Mouse (Mus musculus): ENCODE results near the gene Erg28. TPM values are rescaled to one million over a fixed set of nuclear protein-coding genes. Genes with fewer than 3 reads are reported as not detected.

Erg28 gene
- polyA plus RNA-seq, 1 experiment from 2014 or later, result 97.3 TPM

DNA sequence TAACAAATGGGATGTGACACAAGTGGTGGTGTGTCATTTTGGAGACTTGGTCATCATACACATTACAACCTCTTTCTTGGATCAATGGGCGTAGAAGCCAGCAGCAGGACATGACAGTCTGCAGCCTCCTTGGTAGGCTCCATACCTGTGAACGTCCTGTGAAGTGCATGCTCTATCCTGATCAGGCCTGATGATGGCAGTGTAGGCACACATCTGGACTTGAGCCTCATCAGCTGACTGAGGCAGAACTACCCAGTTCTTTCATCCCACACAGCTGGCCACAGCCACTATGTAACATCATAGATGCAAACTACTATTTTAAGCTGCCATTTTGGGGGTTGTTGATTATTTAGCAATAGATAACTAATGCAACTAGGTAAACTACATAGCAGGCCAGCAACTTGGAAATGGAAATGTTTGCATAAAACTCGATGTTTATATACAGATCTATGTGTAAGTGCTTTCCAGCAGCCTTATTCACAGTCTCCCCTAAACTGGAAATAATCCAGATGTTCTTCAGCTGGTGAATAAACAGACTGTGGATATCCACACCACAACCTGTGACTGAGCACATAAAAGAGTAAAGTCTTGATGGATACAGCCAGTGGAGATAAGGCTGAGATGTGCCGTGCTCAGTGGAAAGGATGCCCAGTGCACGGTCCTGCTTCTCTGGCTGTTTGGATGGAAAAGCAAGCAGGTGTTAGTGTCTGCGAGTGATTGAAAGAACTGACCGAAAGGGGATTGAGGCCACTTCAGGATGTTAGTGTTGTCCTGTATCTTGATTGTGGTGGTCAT lies 24.0 kb upstream of the Erg28 start:
- WGBS, result 83% methylated on average over 7 of the region's 7 CpGs
- H3K27ac ChIP-seq, result no peak overlapping the region
- H3K9ac ChIP-seq, result no peak overlapping the region
- H3K9me3 ChIP-seq (replicated peaks), result no peaks in the 10 kb centered on the region
- H3K27me3 ChIP-seq, result no peaks in the 10 kb centered on the region
- no peak overlapping the region for H3K4me3 ChIP-seq
- H3K36me3 ChIP-seq, result peaks cover 20% of the 10 kb centered on the region
- ATAC-seq (ENCODE audit: low FRiP score), result no peak
- no peak overlapping the region for H3K4me2 ChIP-seq (replicated peaks)
- H3K4me1 ChIP-seq, result no peaks in the 10 kb centered on the region

- ATAC-seq (ENCODE audit: low FRiP score), result no peak
- Histone ChIP-seq H3K4me1 (no peaks in the 10 kb centered on the region), H3K9ac (no peak overlapping the region), H3K27me3 (no peaks in the 10 kb centered on the region), H3K27ac (no peak overlapping the region), H3K9me3 (replicated peaks) (no peaks in the 10 kb centered on the region), H3K36me3 (0 out of 2 replicates have a peak, but pooled peaks cover 4% of the 10 kb centered on the region), H3K4me2 (replicated peaks) (no peak overlapping the region), H3K4me3 (no peak overlapping the region)
- 89% methylated on average over 12 of the region's 12 CpGs for WGBS
These were observed 15.1 kb upstream of the Erg28 start for GRCm38 (mm10) chr12:85839371-85840000.

GRCm38 (mm10) chr12:85837765-85838164 lies 13.4 kb upstream of the Erg28 start:
- Histone ChIP-seq H3K27ac (no peak overlapping the region), H3K4me1 (no peaks in the 10 kb centered on the region), H3K4me3 (no peak overlapping the region), H3K36me3 (peaks cover 11% of the 10 kb centered on the region; the same call in 1 of the 2 replicates), H3K27me3 (no peaks in the 10 kb centered on the region), H3K9me3 (replicated peaks) (no peaks in the 10 kb centered on the region), H3K4me2 (replicated peaks) (no peak overlapping the region), H3K9ac (no peak overlapping the region)
- WGBS, result 81% methylated on average over 2 of the region's 2 CpGs
- no peak for ATAC-seq (ENCODE audit: low FRiP score)

GRCm38 (mm10) chr12:85834543-85834942 lies 10.2 kb upstream of the Erg28 start:
- no peaks in the 10 kb centered on the region for H3K4me1 ChIP-seq
- H3K9ac ChIP-seq, result no peak overlapping the region
- WGBS, result 88% methylated on average over 2 of the region's 2 CpGs
- peaks cover 28% of the 10 kb centered on the region for H3K36me3 ChIP-seq
- no peak overlapping the region for H3K4me3 ChIP-seq
- ATAC-seq (ENCODE audit: low FRiP score), result no peak
- H3K4me2 ChIP-seq (replicated peaks), result no peak overlapping the region
- no peak overlapping the region for H3K27ac ChIP-seq
- no peaks in the 10 kb centered on the region for H3K27me3 ChIP-seq
- no peaks in the 10 kb centered on the region for H3K9me3 ChIP-seq (replicated peaks)

- 93% methylated on average over 3 of the region's 3 CpGs for WGBS
- Histone ChIP-seq H3K4me2 (replicated peaks) (no peak overlapping the region), H3K4me1 (peaks cover 3% of the 10 kb centered on the region; the same call in 1 of the 2 replicates), H3K9ac (no peak overlapping the region), H3K4me3 (no peak overlapping the region), H3K27me3 (no peaks in the 10 kb centered on the region), H3K36me3 (peaks cover 33% of the 10 kb centered on the region), H3K9me3 (replicated peaks) (no peaks in the 10 kb centered on the region), H3K27ac (no peak overlapping the region)
- no peak for ATAC-seq (ENCODE audit: low FRiP score)
These were observed 6.3 kb upstream of the Erg28 start for GRCm38 (mm10) chr12:85830691-85831090.

GRCm38 (mm10) chr12:85829866-85830265 lies 5.5 kb upstream of the Erg28 start:
- no peak overlapping the region for H3K4me3 ChIP-seq
- WGBS, result 86% methylated on average over 3 of the region's 3 CpGs
- peaks cover 3% of the 10 kb centered on the region; the same call in 1 of the 2 replicates for H3K4me1 ChIP-seq
- no peak overlapping the region for H3K27ac ChIP-seq
- no peaks in the 10 kb centered on the region for H3K9me3 ChIP-seq (replicated peaks)
- H3K27me3 ChIP-seq, result no peaks in the 10 kb centered on the region
- H3K4me2 ChIP-seq (replicated peaks), result no peak overlapping the region
- peaks cover 33% of the 10 kb centered on the region for H3K36me3 ChIP-seq
- no peak for ATAC-seq (ENCODE audit: low FRiP score)
- no peak overlapping the region for H3K9ac ChIP-seq

GRCm38 (mm10) chr12:85828856-85829255 lies 4.5 kb upstream of the Erg28 start:
- H3K4me3 ChIP-seq, result no peak overlapping the region
- no peaks in the 10 kb centered on the region for H3K27me3 ChIP-seq
- H3K9me3 ChIP-seq (replicated peaks), result no peaks in the 10 kb centered on the region
- H3K9ac ChIP-seq, result no peak overlapping the region
- ATAC-seq (ENCODE audit: low FRiP score), result no peak
- no peak overlapping the region for H3K27ac ChIP-seq
- peaks cover 5% of the 10 kb centered on the region for H3K4me1 ChIP-seq
- H3K4me2 ChIP-seq (replicated peaks), result no peak overlapping the region
- WGBS, result 86% methylated on average over 3 of the region's 3 CpGs
- peaks cover 33% of the 10 kb centered on the region for H3K36me3 ChIP-seq

- H3K4me2 ChIP-seq (replicated peaks), result peak overlapping the region; percentile 80; the same call in 1 of the 2 replicates
- no peak overlapping the region for H3K4me3 ChIP-seq
- H3K36me3 ChIP-seq, result peaks cover 10% of the 10 kb centered on the region; the same call in 1 of the 2 replicates
- WGBS, result 77% methylated on average over 2 of the region's 2 CpGs
- no peak overlapping the region for H3K9ac ChIP-seq
- H3K27ac ChIP-seq, result no peak overlapping the region
- ATAC-seq (ENCODE audit: low FRiP score), result no peak
- no peaks in the 10 kb centered on the region for H3K27me3 ChIP-seq
- peaks cover 17% of the 10 kb centered on the region for H3K4me1 ChIP-seq
- no peaks in the 10 kb centered on the region for H3K9me3 ChIP-seq (replicated peaks)
These were observed 1.5 kb upstream of the Erg28 start for GRCm38 (mm10) chr12:85825822-85826221.

GRCm38 (mm10) chr12:85825361-85825760 lies 1.0 kb upstream of the Erg28 start:
- Histone ChIP-seq H3K27me3 (no peaks in the 10 kb centered on the region), H3K4me2 (replicated peaks) (peak overlapping the region; percentile 80), H3K4me1 (peaks cover 17% of the 10 kb centered on the region), H3K4me3 (peak overlapping the region; percentile 79), H3K9ac (peak overlapping the region; percentile 80), H3K9me3 (replicated peaks) (no peaks in the 10 kb centered on the region), H3K27ac (peak overlapping the region; percentile 95), H3K36me3 (peaks cover 12% of the 10 kb centered on the region; the same call in 1 of the 2 replicates)
- no peak for ATAC-seq (ENCODE audit: low FRiP score)
- WGBS, result 15% methylated on average over 8 of the region's 8 CpGs

- ATAC-seq (ENCODE audit: low FRiP score), result no peak
- H3K4me1 ChIP-seq, result peaks cover 17% of the 10 kb centered on the region
- H3K36me3 ChIP-seq, result peaks cover 25% of the 10 kb centered on the region
- no peak overlapping the region for H3K4me2 ChIP-seq (replicated peaks)
- no peak overlapping the region for H3K27ac ChIP-seq
- no peaks in the 10 kb centered on the region for H3K9me3 ChIP-seq (replicated peaks)
- no peak overlapping the region for H3K9ac ChIP-seq
- no peak overlapping the region for H3K4me3 ChIP-seq
- 77% methylated on average over 9 of the region's 9 CpGs for WGBS
- H3K27me3 ChIP-seq, result no peaks in the 10 kb centered on the region
These were observed 2.3 kb downstream of the Erg28 start for GRCm38 (mm10) chr12:85822051-85822450.

GRCm38 (mm10) chr12:85813599-85813998 lies 10.8 kb downstream of the Erg28 start:
- 62% methylated on average over 2 of the region's 2 CpGs for WGBS

DNA sequence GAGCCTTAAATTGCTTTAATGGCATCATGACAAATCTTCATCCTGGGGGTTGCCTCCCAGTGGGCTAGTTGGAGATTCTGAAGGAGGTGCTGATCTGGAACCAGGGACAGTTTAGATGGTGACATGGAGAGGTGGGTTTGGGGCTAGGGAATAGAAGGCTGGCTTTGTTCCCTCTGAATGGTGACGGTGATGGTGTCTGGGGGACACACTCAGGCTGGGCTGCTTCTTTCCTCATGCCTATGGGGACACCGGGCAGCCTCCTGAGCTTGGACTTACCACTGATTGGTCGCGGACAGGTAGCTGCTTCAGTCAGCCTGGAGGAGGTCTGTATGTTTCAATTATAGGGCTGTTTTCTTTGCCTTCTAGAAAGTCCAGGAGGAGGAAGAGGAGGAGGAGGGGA lies 12.7 kb downstream of the Erg28 start:
- no peaks in the 10 kb centered on the region for H3K4me1 ChIP-seq
- H3K9ac ChIP-seq, result no peak overlapping the region
- peaks cover 46% of the 10 kb centered on the region for H3K36me3 ChIP-seq
- H3K27ac ChIP-seq, result no peak overlapping the region
- H3K4me2 ChIP-seq (replicated peaks), result no peak overlapping the region
- H3K9me3 ChIP-seq (replicated peaks), result no peaks in the 10 kb centered on the region
- H3K4me3 ChIP-seq, result no peak overlapping the region
- WGBS, result 98% methylated on average over 4 of the region's 4 CpGs
- no peaks in the 10 kb centered on the region for H3K27me3 ChIP-seq
- no peak for ATAC-seq (ENCODE audit: low FRiP score)

More at GRCm38 (mm10) chr12:85813599-85813998, 10.8 kb downstream of the Erg28 start:
- Histone ChIP-seq H3K36me3 (peaks cover 59% of the 10 kb centered on the region), H3K4me3 (no peak overlapping the region), H3K27me3 (no peaks in the 10 kb centered on the region), H3K9me3 (replicated peaks) (no peaks in the 10 kb centered on the region), H3K4me1 (no peaks in the 10 kb centered on the region), H3K9ac (no peak overlapping the region), H3K27ac (no peak overlapping the region), H3K4me2 (replicated peaks) (no peak overlapping the region)
- no peak for ATAC-seq (ENCODE audit: low FRiP score)
